Mouse (Mus musculus) embryonic fibroblast, embryonic 13.5 days (primary cell): ENCODE measurements around the gene Cradd.

ENCODE experiments used
- CTCF ChIP-seq: IDR thresholded peaks from 2 replicates; pipeline ENCODE4 v1.5.1; 2011; ENCODE audit warnings: mild to moderate bottlenecking, control low read depth, low read length, moderate library complexity, borderline replicate concordance; ENCODE audit not compliant: insufficient read depth
- POLR2A ChIP-seq: IDR thresholded peaks from 2 replicates; pipeline ENCODE4 v1.6.1; 2011; ENCODE audit warnings: low read depth, mild to moderate bottlenecking, control low read depth, low read length, moderate library complexity

- TF ChIP-seq CTCF (no peak), POLR2A (no peak)
Measured at GRCm38 (mm10) chr10:95154675-95155074, 169.3 kb downstream of the Cradd start.
